Mouse (Mus musculus): Measurements from ENCODE around the gene Sox6.

Sox6 gene

GRCm38 (mm10) chr7:115564359-115565059 lies 474.1 kb downstream of the Sox6 start:
- no peak for DNase-seq (ENCODE audit: low spot score in 2 of 2)

- DNase-seq (ENCODE audit: low spot score in 2 of 2) = no peak
These were observed 481.9 kb downstream of the Sox6 start for GRCm38 (mm10) chr7:115556677-115557076.

- DNase-seq (ENCODE audit: low spot score in 2 of 2) = no peak
These were observed 488.3 kb downstream of the Sox6 start for GRCm38 (mm10) chr7:115550197-115550804.

GRCm38 (mm10) chr7:115549670-115550069 lies 488.9 kb downstream of the Sox6 start:
- no peak for DNase-seq (ENCODE audit: low spot score in 2 of 2)

GRCm38 (mm10) chr7:115545585-115546374 lies 492.8 kb downstream of the Sox6 start:
- no peak for DNase-seq (ENCODE audit: low spot score in 2 of 2)

GRCm38 (mm10) chr7:115543596-115543995 lies 495.0 kb downstream of the Sox6 start:
- DNase-seq (ENCODE audit: low spot score in 2 of 2) = no peak

GRCm38 (mm10) chr7:115540261-115540660 lies 498.3 kb downstream of the Sox6 start:
- DNase-seq (ENCODE audit: low spot score in 2 of 2) = no peak

GRCm38 (mm10) chr7:115539003-115539402 lies 499.6 kb downstream of the Sox6 start:
- DNase-seq (ENCODE audit: low spot score in 2 of 2) = no peak

GRCm38 (mm10) chr7:115537636-115538035 lies 501.0 kb downstream of the Sox6 start:
- no peak for DNase-seq (ENCODE audit: low spot score in 2 of 2)

GRCm38 (mm10) chr7:115536521-115536920 lies 502.1 kb downstream of the Sox6 start:
- no peak for DNase-seq (ENCODE audit: low spot score in 2 of 2)

GRCm38 (mm10) chr7:115531875-115532274 lies 506.7 kb downstream of the Sox6 start:
- no peak for DNase-seq (ENCODE audit: low spot score in 2 of 2)

GRCm38 (mm10) chr7:115531217-115531616 lies 507.4 kb downstream of the Sox6 start:
- DNase-seq (ENCODE audit: low spot score in 2 of 2) = no peak

GRCm38 (mm10) chr7:115517701-115518100 lies 520.9 kb downstream of the Sox6 start:
- no peak for DNase-seq (ENCODE audit: low spot score in 2 of 2)

GRCm38 (mm10) chr7:115513681-115514080 lies 524.9 kb downstream of the Sox6 start:
- no peak for DNase-seq (ENCODE audit: low spot score in 2 of 2)

GRCm38 (mm10) chr7:115511777-115512176 lies 526.8 kb downstream of the Sox6 start:
- DNase-seq (ENCODE audit: low spot score in 2 of 2) = no peak

- DNase-seq (ENCODE audit: low spot score in 2 of 2) = no peak
These were observed 527.5 kb downstream of the Sox6 start for GRCm38 (mm10) chr7:115511091-115511490.

- DNase-seq (ENCODE audit: low spot score in 2 of 2) = no peak
These were observed 528.6 kb downstream of the Sox6 start for GRCm38 (mm10) chr7:115510045-115510444.

- no peak for DNase-seq (ENCODE audit: low spot score in 2 of 2)
These were observed 532.2 kb downstream of the Sox6 start for GRCm38 (mm10) chr7:115506385-115506784.

- no peak for DNase-seq (ENCODE audit: low spot score in 2 of 2)
These were observed 537.1 kb downstream of the Sox6 start for GRCm38 (mm10) chr7:115501497-115501896.

GRCm38 (mm10) chr7:115500825-115501224 lies 537.8 kb downstream of the Sox6 start:
- DNase-seq (ENCODE audit: low spot score in 2 of 2) = no peak

GRCm38 (mm10) chr7:115500170-115500569 lies 538.4 kb downstream of the Sox6 start:
- DNase-seq (ENCODE audit: low spot score in 2 of 2) = no peak

- DNase-seq (ENCODE audit: low spot score in 2 of 2) = no peak
These were observed 546.9 kb downstream of the Sox6 start for GRCm38 (mm10) chr7:115491721-115492120.

- no peak for DNase-seq (ENCODE audit: low spot score in 2 of 2)
These were observed 549.0 kb downstream of the Sox6 start for GRCm38 (mm10) chr7:115489608-115490007.
